Mouse (Mus musculus) liver, embryonic 14 days (tissue): ENCODE data around the gene Plekhg6. TPM values are rescaled to one million over a fixed set of nuclear protein-coding genes. Genes with fewer than 3 reads are reported as not detected.

ENCODE experiments used
- polyA plus RNA-seq: library from polyadenylated mRNA; depleted of rRNA; stranded (reverse); fragments of >200 nt; gene quantifications from 2 replicates; pipeline ENCODE4 v1.2.3, GENCODE M21; 2012; rRNA removed

The Plekhg6 gene
- 0.35 and 0.48 TPM in 2 replicates for polyA plus RNA-seq

DNA sequence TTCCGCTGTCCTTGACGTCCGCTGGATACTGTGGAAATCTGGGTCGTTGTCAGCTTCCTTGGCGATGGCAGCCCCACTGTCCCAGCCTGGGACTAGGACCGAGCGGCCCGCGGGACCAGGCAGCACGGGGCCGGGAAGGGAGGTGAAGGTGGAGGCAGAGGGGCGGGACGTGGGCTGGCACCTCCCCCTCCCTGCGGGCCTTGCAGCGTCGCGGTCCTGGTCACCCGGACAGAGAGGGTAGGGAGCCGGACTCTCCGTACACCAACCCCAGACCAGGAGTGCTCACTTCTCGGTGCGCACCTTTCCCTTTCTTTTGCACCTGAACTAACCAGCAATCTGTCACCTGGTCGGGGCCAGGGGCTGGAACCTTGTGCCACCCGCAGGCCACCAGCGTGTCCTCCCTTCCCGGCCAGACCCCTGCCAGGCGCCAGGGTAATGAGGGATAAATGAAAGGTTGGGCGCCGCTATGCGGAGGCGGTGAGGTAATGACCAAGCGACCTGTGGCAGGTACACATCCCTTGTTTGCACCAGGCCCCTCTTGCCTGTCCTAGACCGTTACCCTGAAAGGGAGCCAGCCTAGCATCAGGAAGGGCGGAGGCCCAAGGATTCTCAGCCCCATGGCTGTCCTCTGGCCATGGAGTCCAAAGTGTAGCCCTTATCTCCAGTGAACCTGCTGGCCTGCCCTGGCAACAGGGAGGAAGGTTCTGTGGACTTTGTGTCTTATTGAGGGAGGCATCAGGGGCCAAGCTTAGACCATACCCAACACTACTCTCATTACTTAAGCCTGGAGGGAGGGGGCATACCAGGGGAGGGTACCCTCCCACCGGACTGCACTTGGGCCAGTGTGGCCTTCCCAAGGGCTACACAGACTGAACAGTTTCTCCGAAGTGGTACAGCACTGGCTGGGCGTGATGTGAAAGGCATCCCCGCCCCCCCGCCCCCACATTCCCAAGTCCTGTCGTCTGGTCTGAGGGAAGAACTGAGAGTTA is at the start of gene Plekhg6:
Gene Plekhg6, minus strand, starts transcription at position 422 of the 989 bp plus-strand sequence.

DNA sequence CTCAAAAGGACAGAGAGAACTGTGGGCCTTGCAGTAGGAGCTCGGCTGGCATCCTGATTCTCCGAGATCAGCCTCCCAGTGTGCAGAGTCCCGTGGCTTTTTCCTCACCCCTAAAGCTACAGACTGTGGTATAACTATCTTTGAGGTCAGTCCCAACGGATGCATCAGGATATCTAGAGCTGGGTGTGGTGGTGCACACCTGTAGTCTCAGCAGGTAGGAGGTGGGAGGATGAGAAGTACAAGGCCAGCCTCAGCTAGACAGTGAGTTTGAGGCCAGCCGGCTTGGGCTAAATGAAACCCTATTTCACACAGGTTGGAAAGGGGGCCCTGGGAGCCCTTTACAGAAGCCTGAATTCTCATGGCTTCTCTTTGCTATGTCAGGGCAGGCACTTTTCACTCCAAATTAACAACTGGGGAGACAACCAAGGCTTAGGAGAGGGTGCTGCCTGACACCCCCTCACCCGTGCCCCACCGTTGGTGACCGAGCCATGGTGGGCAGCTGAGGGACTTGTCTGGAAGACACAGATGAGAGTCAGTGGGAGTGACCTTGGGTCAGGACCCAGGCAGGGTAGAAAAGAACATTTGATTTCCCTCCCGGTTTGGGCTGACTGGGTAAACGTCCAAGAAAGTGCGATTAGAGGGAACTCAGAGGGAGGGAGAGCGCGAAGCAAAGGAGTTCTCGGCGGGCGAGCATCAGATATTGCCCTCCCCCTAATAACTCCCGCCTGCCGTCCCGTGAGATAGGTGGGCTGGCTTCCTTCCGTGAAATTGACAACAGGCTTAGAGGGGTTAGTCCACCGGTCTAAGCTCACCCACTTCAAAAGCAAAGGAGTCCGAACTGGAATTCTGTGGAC is 31.6 kb downstream of the Plekhg6 start, which contains the start of gene Tnfrsf1a:
Gene Tnfrsf1a, plus strand, starts transcription at position 642 of the 854 bp plus-strand sequence.

DNA sequence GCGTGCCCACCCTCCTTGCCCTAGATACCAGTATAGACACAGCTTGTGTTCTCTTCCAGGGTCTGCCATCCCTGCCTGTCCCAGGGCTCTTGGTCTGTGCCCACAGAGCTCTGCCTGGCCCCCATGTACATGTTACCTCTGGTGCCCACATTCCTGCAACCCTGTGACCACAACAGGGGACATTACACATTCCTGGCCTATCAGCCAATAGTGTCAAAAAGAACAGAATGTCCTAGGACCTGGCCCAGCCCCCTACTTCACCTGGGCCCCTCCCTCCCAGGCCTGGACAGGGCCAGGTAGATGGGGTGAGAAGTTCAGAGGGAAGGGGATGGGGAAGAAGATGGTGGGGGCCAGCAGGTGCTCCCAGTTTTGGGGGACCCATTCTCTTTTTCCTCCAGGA is 60.3 kb downstream of the Plekhg6 start, which contains the start of gene Scnn1a:
Gene Scnn1a, plus strand, starts transcription at position 337 of the 400 bp plus-strand sequence.

DNA sequence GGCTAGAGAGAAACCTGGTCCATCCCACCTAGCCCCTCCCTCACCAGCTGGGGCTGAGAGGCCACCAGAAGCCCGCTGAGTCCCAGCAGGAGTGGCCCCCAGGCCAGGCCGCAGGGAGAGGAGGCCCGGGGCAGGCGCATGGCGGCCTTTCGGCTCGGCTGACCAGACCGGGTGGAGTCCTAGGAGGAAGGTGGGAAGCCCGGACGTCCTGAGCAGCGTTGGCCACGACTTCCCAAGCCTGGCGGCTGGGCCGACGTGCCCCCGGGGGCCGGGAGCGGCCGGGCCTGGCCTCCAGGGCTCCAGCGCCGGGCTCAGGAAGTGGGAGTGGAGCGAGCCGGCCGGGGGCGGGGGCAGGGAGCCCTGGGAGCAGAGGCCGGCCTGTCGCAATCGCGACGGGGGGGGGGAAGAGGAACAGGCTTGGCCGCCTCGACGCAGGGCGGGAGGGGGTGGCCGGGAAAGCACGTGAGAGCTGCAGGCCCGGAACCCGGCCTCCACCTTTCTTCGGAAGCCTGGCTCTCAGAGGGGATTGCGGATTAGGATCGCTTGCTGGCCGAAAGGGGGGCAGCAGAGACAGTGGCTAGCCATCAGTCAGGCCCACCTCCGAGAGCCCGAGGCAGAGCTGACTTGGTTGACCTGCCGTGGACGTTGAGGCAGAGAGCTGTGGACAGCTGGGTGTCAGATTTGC is 66.9 kb downstream of the Plekhg6 start, which contains the start of gene Ltbr:
Gene Ltbr, minus strand, starts transcription at position 340 of the 685 bp plus-strand sequence.

Other genes with a start within 250 kb of the Plekhg6 start
- gene Nop2, start 248.9 kb downstream of the Plekhg6 start, polyA plus RNA-seq = 24.5 and 26.9 TPM in 2 replicates
- gene Iffo1, start 235.6 kb downstream of the Plekhg6 start, polyA plus RNA-seq = 5.8 and 6.3 TPM in 2 replicates
- gene Gapdh, start 214.3 kb downstream of the Plekhg6 start, polyA plus RNA-seq = 1,650 and 2,016 TPM in 2 replicates
- 121 and 141 TPM in 2 replicates for gene Ncapd2, start 189.1 kb downstream of the Plekhg6 start, polyA plus RNA-seq
- 53.6 and 57.5 TPM in 2 replicates for gene Mrpl51, start 189.0 kb downstream of the Plekhg6 start, polyA plus RNA-seq
- 3.4 and 3.6 TPM in 2 replicates for gene Vamp1, start 165.2 kb downstream of the Plekhg6 start, polyA plus RNA-seq
- gene Tapbpl, start 148.9 kb downstream of the Plekhg6 start, polyA plus RNA-seq = 4.1 and 4.3 TPM in 2 replicates
- 0.52 and 0.83 TPM in 2 replicates for gene Cd27, start 143.8 kb downstream of the Plekhg6 start, polyA plus RNA-seq
- 0.03 TPM in 1 of 2 replicates, not detected in the other for gene Tuba3a, start 94.8 kb downstream of the Plekhg6 start, polyA plus RNA-seq
- 10.4 and 14.8 TPM in 2 replicates for gene Ltbr, start 66.9 kb downstream of the Plekhg6 start, polyA plus RNA-seq
- gene Scnn1a, start 60.1 kb downstream of the Plekhg6 start, polyA plus RNA-seq = 0.24 and 0.32 TPM in 2 replicates
- gene Tnfrsf1a, start 31.4 kb downstream of the Plekhg6 start, polyA plus RNA-seq = 14.7 and 18.1 TPM in 2 replicates
- gene Cd9, start 114.0 kb upstream of the Plekhg6 start, polyA plus RNA-seq = 49.5 and 66.3 TPM in 2 replicates
- gene Vwf, start 166.0 kb upstream of the Plekhg6 start, polyA plus RNA-seq = 8.9 and 9.5 TPM in 2 replicates